Mouse (Mus musculus) forebrain, embryonic 12.5 days (tissue): ENCODE measurements at regions not wholly inside any gene's neighbourhood (a gene's known extent, or its start where the extent isn't known, plus 50 kb on each side); places are given as distances from the start of the nearest gene placed in this dataset.

Experiments
- ATAC-seq: fragments of 200-750 bp; cut with Nextera tagmentation; 2 replicates; pipeline ENCODE4 v1.8.0; 2017; ENCODE audit warnings: moderate TSS enrichment; ENCODE audit not compliant: low FRiP score
- H3K27ac ChIP-seq: fragments of 300-500 bp; sonication (generic); 2 replicates; pipeline ENCODE4 v1.5.1; 2016; ENCODE audit warnings: mild to moderate bottlenecking
- H3K27me3 ChIP-seq: fragments of 300-500 bp; sonication (generic); 2 replicates; pipeline ENCODE4 v1.6.1; 2016; ENCODE audit warnings: mild to moderate bottlenecking
- H3K36me3 ChIP-seq: fragments of 300-500 bp; sonication (generic); replicated peaks from 2 replicates; pipeline ENCODE4 v1.6.1; 2016; ENCODE audit warnings: mild to moderate bottlenecking
- H3K4me1 ChIP-seq: fragments of 300-500 bp; sonication (generic); 2 replicates; pipeline ENCODE4 v1.6.1; 2016
- H3K4me2 ChIP-seq: fragments of 300-500 bp; sonication (generic); 2 replicates; pipeline ENCODE4 v1.6.1; 2016; ENCODE audit warnings: mild to moderate bottlenecking, moderate library complexity
- H3K4me3 ChIP-seq: fragments of 300-500 bp; sonication (generic); replicated peaks from 2 replicates; pipeline ENCODE4 v1.5.1; 2016; ENCODE audit warnings: mild to moderate bottlenecking
- H3K9ac ChIP-seq: fragments of 300-500 bp; sonication (generic); 2 replicates; pipeline ENCODE4 v1.6.1; 2016; ENCODE audit warnings: mild to moderate bottlenecking
- H3K9me3 ChIP-seq: fragments of 300-500 bp; sonication (generic); 2 replicates; pipeline ENCODE4 v1.6.1; 2016
- WGBS: fragments of 180-500 bp; shearing (Covaris S2); methylation state at CpG from one replicate; pipeline ENCODE4 v1.1.7; 2016; 5-methylcytosine and 5-hydroxymethylcytosine counted together

GRCm38 (mm10) chr12:15698829-15699228 lies 117.9 kb downstream of the Trib2 start:
- H3K4me2 ChIP-seq, result no peak overlapping the region
- H3K27me3 ChIP-seq, result no peaks in the 10 kb centered on the region
- H3K9ac ChIP-seq, result no peak overlapping the region
- 74% methylated on average over 4 of the region's 4 CpGs for WGBS
- no peak overlapping the region for H3K27ac ChIP-seq
- ATAC-seq, result no peak
- H3K4me3 ChIP-seq, result no peak overlapping the region
- H3K4me1 ChIP-seq, result no peaks in the 10 kb centered on the region
- no peaks in the 10 kb centered on the region for H3K36me3 ChIP-seq
- no peaks in the 10 kb centered on the region for H3K9me3 ChIP-seq

- 82% methylated on average over 6 of the region's 6 CpGs for whole genome bisulfite sequencing
- no peak for ATAC-seq
- H3K27ac ChIP-seq, result no peak overlapping the region
Observed at GRCm38 (mm10) chr12:15698042-15698771, 118.5 kb downstream of the Trib2 start.

GRCm38 (mm10) chr12:15688342-15688741 lies 128.4 kb downstream of the Trib2 start:
- no peak overlapping the region for H3K4me2 ChIP-seq
- H3K27ac ChIP-seq, result no peak overlapping the region
- H3K27me3 ChIP-seq, result no peaks in the 10 kb centered on the region
- WGBS, result 80% methylated on average over 2 of the region's 2 CpGs
- H3K9ac ChIP-seq, result no peak overlapping the region
- H3K9me3 ChIP-seq, result no peaks in the 10 kb centered on the region
- no peak overlapping the region for H3K4me3 ChIP-seq
- H3K36me3 ChIP-seq, result no peaks in the 10 kb centered on the region
- ATAC-seq, result no peak
- H3K4me1 ChIP-seq, result no peaks in the 10 kb centered on the region

More at GRCm38 (mm10) chr12:15698042-15698771, 118.5 kb downstream of the Trib2 start:
- Histone ChIP-seq H3K4me3 (no peak overlapping the region), H3K9me3 (no peaks in the 10 kb centered on the region), H3K9ac (no peak overlapping the region), H3K36me3 (no peaks in the 10 kb centered on the region), H3K4me2 (no peak overlapping the region), H3K27me3 (no peaks in the 10 kb centered on the region), H3K4me1 (no peaks in the 10 kb centered on the region)

GRCm38 (mm10) chr12:15684311-15684710 lies 132.4 kb downstream of the Trib2 start:
- Histone ChIP-seq H3K27me3 (no peaks in the 10 kb centered on the region), H3K4me1 (no peaks in the 10 kb centered on the region), H3K9ac (no peak overlapping the region), H3K4me2 (no peak overlapping the region), H3K27ac (no peak overlapping the region), H3K9me3 (no peaks in the 10 kb centered on the region), H3K4me3 (no peak overlapping the region), H3K36me3 (no peaks in the 10 kb centered on the region)
- 85% methylated on average over 5 of the region's 5 CpGs for WGBS
- ATAC-seq, result no peak

- Histone ChIP-seq H3K27ac (no peak overlapping the region), H3K4me1 (no peaks in the 10 kb centered on the region), H3K4me2 (no peak overlapping the region), H3K9ac (no peak overlapping the region), H3K4me3 (no peak overlapping the region), H3K36me3 (no peaks in the 10 kb centered on the region), H3K27me3 (no peaks in the 10 kb centered on the region), H3K9me3 (no peaks in the 10 kb centered on the region)
- ATAC-seq, result no peak
- WGBS, result 75% methylated on average over 5 of the region's 5 CpGs
Observed at GRCm38 (mm10) chr12:15681678-15682355, 134.9 kb downstream of the Trib2 start.

- no peaks in the 10 kb centered on the region for H3K27me3 ChIP-seq
- ATAC-seq, result no peak
- WGBS, result 75% methylated on average over 3 of the region's 3 CpGs
- no peak overlapping the region for H3K9ac ChIP-seq
- no peaks in the 10 kb centered on the region for H3K36me3 ChIP-seq
- H3K4me2 ChIP-seq, result no peak overlapping the region
- no peak overlapping the region for H3K4me3 ChIP-seq
- no peaks in the 10 kb centered on the region for H3K9me3 ChIP-seq
- H3K27ac ChIP-seq, result no peak overlapping the region
- no peaks in the 10 kb centered on the region for H3K4me1 ChIP-seq
Observed at GRCm38 (mm10) chr12:15676127-15676526, 140.6 kb downstream of the Trib2 start.

- H3K4me3 ChIP-seq, result no peak overlapping the region
- H3K9ac ChIP-seq, result no peak overlapping the region
- no peaks in the 10 kb centered on the region for H3K9me3 ChIP-seq
- H3K27ac ChIP-seq, result no peak overlapping the region
- no peak overlapping the region for H3K4me2 ChIP-seq
- H3K4me1 ChIP-seq, result no peaks in the 10 kb centered on the region
- no peaks in the 10 kb centered on the region for H3K36me3 ChIP-seq
- H3K27me3 ChIP-seq, result no peaks in the 10 kb centered on the region
- ATAC-seq, result no peak
- WGBS, result 80% methylated on average over 2 of the region's 2 CpGs
Observed at GRCm38 (mm10) chr12:15659755-15660154, 157.0 kb downstream of the Trib2 start.

GRCm38 (mm10) chr12:15659332-15659731 lies 157.4 kb downstream of the Trib2 start:
- Histone ChIP-seq H3K9me3 (no peaks in the 10 kb centered on the region), H3K27me3 (no peaks in the 10 kb centered on the region), H3K27ac (no peak overlapping the region), H3K4me1 (no peaks in the 10 kb centered on the region), H3K4me2 (no peak overlapping the region), H3K36me3 (no peaks in the 10 kb centered on the region), H3K4me3 (no peak overlapping the region), H3K9ac (no peak overlapping the region)
- WGBS, result 84% methylated on average over 2 of the region's 2 CpGs
- ATAC-seq, result no peak

- H3K9me3 ChIP-seq, result no peaks in the 10 kb centered on the region
- no peak overlapping the region for H3K4me3 ChIP-seq
- WGBS, result 81% methylated on average over 3 of the region's 3 CpGs
- H3K9ac ChIP-seq, result no peak overlapping the region
- no peak overlapping the region for H3K27ac ChIP-seq
- no peaks in the 10 kb centered on the region for H3K27me3 ChIP-seq
- H3K4me2 ChIP-seq, result no peak overlapping the region
- no peaks in the 10 kb centered on the region for H3K4me1 ChIP-seq
- H3K36me3 ChIP-seq, result no peaks in the 10 kb centered on the region
- no peak for ATAC-seq
Observed at GRCm38 (mm10) chr12:15657748-15658251, 158.9 kb downstream of the Trib2 start.

GRCm38 (mm10) chr12:15654585-15654984 lies 162.1 kb downstream of the Trib2 start:
- 92% methylated on average over 4 of the region's 4 CpGs for WGBS
- Histone ChIP-seq H3K9ac (no peak overlapping the region), H3K27me3 (no peaks in the 10 kb centered on the region), H3K4me1 (no peaks in the 10 kb centered on the region), H3K9me3 (no peaks in the 10 kb centered on the region), H3K4me2 (no peak overlapping the region), H3K4me3 (no peak overlapping the region), H3K36me3 (no peaks in the 10 kb centered on the region), H3K27ac (no peak overlapping the region)
- no peak for ATAC-seq

GRCm38 (mm10) chr12:15653357-15653763 lies 163.4 kb downstream of the Trib2 start:
- 80% methylated on average over 8 of the region's 8 CpGs for WGBS
- no peak overlapping the region for H3K9ac ChIP-seq
- ATAC-seq, result no peak

GRCm38 (mm10) chr12:15651293-15651692 lies 165.4 kb downstream of the Trib2 start:
- Histone ChIP-seq H3K4me2 (no peak overlapping the region), H3K27ac (no peak overlapping the region), H3K36me3 (no peaks in the 10 kb centered on the region), H3K9ac (no peak overlapping the region), H3K4me3 (no peak overlapping the region), H3K27me3 (no peaks in the 10 kb centered on the region), H3K4me1 (no peaks in the 10 kb centered on the region), H3K9me3 (no peaks in the 10 kb centered on the region)
- no peak for ATAC-seq
- WGBS, result 93% methylated on average over 2 of the region's 2 CpGs

More at GRCm38 (mm10) chr12:15653357-15653763, 163.4 kb downstream of the Trib2 start:
- Histone ChIP-seq H3K27ac (no peak overlapping the region), H3K36me3 (no peaks in the 10 kb centered on the region), H3K4me2 (no peak overlapping the region), H3K27me3 (no peaks in the 10 kb centered on the region), H3K4me3 (no peak overlapping the region), H3K4me1 (no peaks in the 10 kb centered on the region), H3K9me3 (no peaks in the 10 kb centered on the region)

GRCm38 (mm10) chr12:15649906-15650305 lies 166.8 kb downstream of the Trib2 start:
- no peak overlapping the region for H3K27ac ChIP-seq
- H3K4me1 ChIP-seq, result no peaks in the 10 kb centered on the region
- no peaks in the 10 kb centered on the region for H3K9me3 ChIP-seq
- H3K27me3 ChIP-seq, result no peaks in the 10 kb centered on the region
- H3K4me3 ChIP-seq, result no peak overlapping the region
- H3K4me2 ChIP-seq, result no peak overlapping the region
- no peaks in the 10 kb centered on the region for H3K36me3 ChIP-seq
- WGBS, result 88% methylated on average over 4 of the region's 4 CpGs
- H3K9ac ChIP-seq, result no peak overlapping the region
- no peak for ATAC-seq
